Mouse (Mus musculus): ENCODE measurements around the gene Gm44511. TPM values are rescaled to one million over a fixed set of nuclear protein-coding genes. Genes with fewer than 3 reads are reported as not detected.
A peak's percentile ranks its signal among the peaks of the same experiment; 100 is the strongest.
"Not testable (repeated sequence)": the region's sequence is repeated elsewhere in the genome, so short reads cannot be mapped to it uniquely, and the experiment has no call there.

Gm44511 gene
- polyA plus RNA-seq, 1 experiment from 2014 or later: 0.26 TPM

GRCm38 (mm10) chr6:128753610-128754224, 72.4 kb downstream of the Gm44511 start:
- H3K4me3 ChIP-seq (ENCODE audit: low read depth, low read length); H3K27ac ChIP-seq (ENCODE audit: low read length); H3K9me3 ChIP-seq (ENCODE audit: low read length); H3K9ac ChIP-seq (replicated peaks; ENCODE audit: low read depth); H3K36me3 ChIP-seq (ENCODE audit: insufficient read depth, low read length); H3K27me3 ChIP-seq (replicated peaks; ENCODE audit: insufficient read depth, low read length); H3K4me1 ChIP-seq (ENCODE audit: insufficient read depth, low read depth, low read length): not testable (repeated sequence)
- TF ChIP-seq CTCF (IDR thresholded peaks at IDR 0.05): peak; percentile 78
- 0 out of 2 replicates have a peak overlapping the region, but pooled peaks have one; percentile 17 for H3K4me2 ChIP-seq (replicated peaks; ENCODE audit: low read depth, low read length)
- DNase-seq (ENCODE audit: low spot score): peak; percentile 63
- 39% methylated on average over 7 of the region's 8 CpGs for WGBS
- ATAC-seq: peak; percentile 93

GRCm38 (mm10) chr6:128747006-128747405, 79.1 kb downstream of the Gm44511 start:
- H3K9me3 ChIP-seq (ENCODE audit: low read length); H3K36me3 ChIP-seq (ENCODE audit: insufficient read depth, low read length); H3K4me1 ChIP-seq (ENCODE audit: insufficient read depth, low read depth, low read length); H3K4me3 ChIP-seq (ENCODE audit: low read depth, low read length); DNase-seq (ENCODE audit: low spot score); ATAC-seq; H3K9ac ChIP-seq (replicated peaks; ENCODE audit: low read depth); H3K27ac ChIP-seq (ENCODE audit: low read length); H3K4me2 ChIP-seq (replicated peaks; ENCODE audit: low read depth, low read length); H3K27me3 ChIP-seq (replicated peaks; ENCODE audit: insufficient read depth, low read length): not testable (repeated sequence)
- WGBS: 64% methylated on average over 6 of the region's 6 CpGs

GRCm38 (mm10) chr6:128737445-128737844, 88.7 kb downstream of the Gm44511 start:
- Histone ChIP-seq H3K9me3 (ENCODE audit: low read length) (no peaks in the 10 kb centered on the region), H3K36me3 (ENCODE audit: insufficient read depth, low read length) (no peaks in the 10 kb centered on the region), H3K27ac (ENCODE audit: low read length) (no peak overlapping the region), H3K4me3 (ENCODE audit: low read depth, low read length) (no peak overlapping the region), H3K4me1 (ENCODE audit: insufficient read depth, low read depth, low read length) (no peaks in the 10 kb centered on the region), H3K4me2 (replicated peaks; ENCODE audit: low read depth, low read length) (no peak overlapping the region), H3K9ac (replicated peaks; ENCODE audit: low read depth) (no peak overlapping the region), H3K27me3 (replicated peaks; ENCODE audit: insufficient read depth, low read length) (no peaks in the 10 kb centered on the region)
- TF ChIP-seq CTCF (IDR thresholded peaks at IDR 0.05): no peak
- TF ChIP-seq EP300 (IDR thresholded peaks at IDR 0.05): no peak
- ATAC-seq: no peak
- WGBS: 88% methylated on average over 7 of the region's 7 CpGs
- DNase-seq (ENCODE audit: low spot score): no peak

- Histone ChIP-seq H3K4me1 (ENCODE audit: insufficient read depth, low read depth, low read length) (no peaks in the 10 kb centered on the region), H3K9me3 (ENCODE audit: low read length) (no peaks in the 10 kb centered on the region), H3K9ac (replicated peaks; ENCODE audit: low read depth) (no peak overlapping the region), H3K27me3 (replicated peaks; ENCODE audit: insufficient read depth, low read length) (no peaks in the 10 kb centered on the region), H3K27ac (ENCODE audit: low read length) (no peak overlapping the region), H3K4me3 (ENCODE audit: low read depth, low read length) (no peak overlapping the region), H3K36me3 (ENCODE audit: insufficient read depth, low read length) (no peaks in the 10 kb centered on the region), H3K4me2 (replicated peaks; ENCODE audit: low read depth, low read length) (no peak overlapping the region)
- no peak for DNase-seq (ENCODE audit: low spot score)
- ATAC-seq: no peak
- TF ChIP-seq CTCF (IDR thresholded peaks at IDR 0.05): peak; percentile 59
- no peak for TF ChIP-seq EP300 (IDR thresholded peaks at IDR 0.05)
Measured at GRCm38 (mm10) chr6:128736100-128736499, 90.0 kb downstream of the Gm44511 start.

GRCm38 (mm10) chr6:128734896-128735295, 91.2 kb downstream of the Gm44511 start:
- DNase-seq (ENCODE audit: low spot score) (no peak), ATAC-seq (no peak)
- TF ChIP-seq EP300 (IDR thresholded peaks at IDR 0.05) (no peak), CTCF (IDR thresholded peaks at IDR 0.05) (no peak)
- Histone ChIP-seq H3K4me1 (ENCODE audit: insufficient read depth, low read depth, low read length) (no peaks in the 10 kb centered on the region), H3K4me2 (replicated peaks; ENCODE audit: low read depth, low read length) (no peak overlapping the region), H3K9me3 (ENCODE audit: low read length) (no peaks in the 10 kb centered on the region), H3K27ac (ENCODE audit: low read length) (no peak overlapping the region), H3K36me3 (ENCODE audit: insufficient read depth, low read length) (no peaks in the 10 kb centered on the region), H3K27me3 (replicated peaks; ENCODE audit: insufficient read depth, low read length) (no peaks in the 10 kb centered on the region), H3K4me3 (ENCODE audit: low read depth, low read length) (no peak overlapping the region), H3K9ac (replicated peaks; ENCODE audit: low read depth) (no peak overlapping the region)

- no peak overlapping the region for H3K27ac ChIP-seq (ENCODE audit: low read length)
- H3K4me3 ChIP-seq (ENCODE audit: low read depth, low read length): no peak overlapping the region
- no peaks in the 10 kb centered on the region for H3K27me3 ChIP-seq (replicated peaks; ENCODE audit: insufficient read depth, low read length)
- no peaks in the 10 kb centered on the region for H3K36me3 ChIP-seq (ENCODE audit: insufficient read depth, low read length)
- TF ChIP-seq CTCF (IDR thresholded peaks at IDR 0.05) (no peak), EP300 (IDR thresholded peaks at IDR 0.05) (no peak)
- no peaks in the 10 kb centered on the region for H3K9me3 ChIP-seq (ENCODE audit: low read length)
- H3K4me1 ChIP-seq (ENCODE audit: insufficient read depth, low read depth, low read length): no peaks in the 10 kb centered on the region
- no peak overlapping the region for H3K4me2 ChIP-seq (replicated peaks; ENCODE audit: low read depth, low read length)
- whole genome bisulfite sequencing: 50% methylated on average over 5 of the region's 5 CpGs
- no peak overlapping the region for H3K9ac ChIP-seq (replicated peaks; ENCODE audit: low read depth)
- ATAC-seq: no peak
- DNase-seq (ENCODE audit: low spot score): no peak
Measured at GRCm38 (mm10) chr6:128733908-128734679, 92.0 kb downstream of the Gm44511 start.

All from lung, postnatal 0 days (tissue).